In genomic region chr11:29173706-29174436, GRCm38 (mm10) we compare ENCODE assay signal across 7 mouse cellular contexts. TPM values are rescaled to one million over a fixed set of nuclear protein-coding genes. Genes with fewer than 3 reads are reported as not detected.
A peak's percentile ranks its signal among the peaks of the same experiment; 100 is the strongest.
DNase-seq lines count a peak whose midpoint lies in the region; ATAC-seq lines count a peak whose summit lies in the region.

No protein-coding gene starts in this region.

- 0 out of 2 replicates have a peak, but pooled peaks cover 1% of the 10 kb centered on the region for H3K36me3 ChIP-seq in lung, embryonic 15.5 days
- peaks cover 2% of the 10 kb centered on the region; the same call in 1 of the 2 replicates for H3K36me3 ChIP-seq in embryonic facial prominence, embryonic 10.5 days (replicated peaks)
- H3K36me3 ChIP-seq in intestine, embryonic 14.5 days (ENCODE audit: control insufficient read depth, insufficient read depth, low read length): peaks cover 9% of the 10 kb centered on the region; the same call in 1 of the 2 replicates
- H3K36me3 ChIP-seq in neural tube, embryonic 14.5 days (ENCODE audit: control insufficient read depth, insufficient read depth, low read length): no peaks in the 10 kb centered on the region

- DNase-seq in lung, postnatal 14 days: no peak
- DNase-seq in embryonic facial prominence, embryonic 10.5 days (ENCODE audit: low spot score): no peak
- DNase-seq in intestine, embryonic 14.5 days (ENCODE audit: low spot score): peak; percentile 62
- no peak for DNase-seq in adrenal gland, postnatal 25 days
- DNase-seq in layer of hippocampus, postnatal 25 days (ENCODE audit: extremely low spot score in 1 of 2, low spot score in 1 of 2): no peak

- peak overlapping the region; percentile 98 for H3K9ac ChIP-seq in lung, embryonic 15.5 days
- H3K9ac ChIP-seq in intestine, embryonic 14.5 days (ENCODE audit: low read length): peak overlapping the region; percentile 100
- H3K9ac ChIP-seq in neural tube, embryonic 14.5 days (replicated peaks; ENCODE audit: low read depth, low read length): peak overlapping the region; percentile 99

- H3K4me1 ChIP-seq in lung, embryonic 15.5 days: peaks cover 7% of the 10 kb centered on the region
- peaks cover 18% of the 10 kb centered on the region for H3K4me1 ChIP-seq in embryonic facial prominence, embryonic 10.5 days
- H3K4me1 ChIP-seq in intestine, embryonic 14.5 days (replicated peaks; ENCODE audit: control insufficient read depth, insufficient read depth, low read length): peaks cover 14% of the 10 kb centered on the region
- peaks cover 11% of the 10 kb centered on the region; the same call in 1 of the 2 replicates for H3K4me1 ChIP-seq in neural tube, embryonic 14.5 days (ENCODE audit: control insufficient read depth, insufficient read depth, low read length)

- H3K4me2 ChIP-seq in lung, embryonic 15.5 days: peak overlapping the region; percentile 65
- H3K4me2 ChIP-seq in intestine, embryonic 14.5 days (ENCODE audit: low read length): peak overlapping the region; percentile 84
- peak overlapping the region; percentile 90 for H3K4me2 ChIP-seq in neural tube, embryonic 14.5 days (ENCODE audit: low read depth, low read length)

- WGBS in lung, embryonic 15.5 days: 2% methylated on average over 13 of the region's 13 CpGs
- 10% methylated on average over 13 of the region's 13 CpGs for WGBS in embryonic facial prominence, embryonic 10.5 days
- WGBS in intestine, embryonic 14.5 days: 4% methylated on average over 13 of the region's 13 CpGs
- 5% methylated on average over 13 of the region's 13 CpGs for WGBS in neural tube, embryonic 14.5 days

- ATAC-seq in lung, embryonic 15.5 days (ENCODE audit: borderline replicate concordance, extremely low read depth, low FRiP score, low TSS enrichment): no peak
- peak; percentile 24; the same call in 1 of the 2 replicates for ATAC-seq in intestine, embryonic 14.5 days (replicated peaks; ENCODE audit: low FRiP score, low TSS enrichment, low read depth)
- ATAC-seq in neural tube, embryonic 14.5 days (ENCODE audit: low read depth): no peak

- no peaks in the 10 kb centered on the region for H3K27me3 ChIP-seq in lung, embryonic 15.5 days
- no peaks in the 10 kb centered on the region for H3K27me3 ChIP-seq in embryonic facial prominence, embryonic 10.5 days (replicated peaks; ENCODE audit: low read depth, poor library complexity, severe bottlenecking)
- no peaks in the 10 kb centered on the region for H3K27me3 ChIP-seq in intestine, embryonic 14.5 days (replicated peaks; ENCODE audit: control insufficient read depth, insufficient read depth, low read length)
- no peaks in the 10 kb centered on the region for H3K27me3 ChIP-seq in neural tube, embryonic 14.5 days (ENCODE audit: control insufficient read depth, insufficient read depth, low read length)

- peak overlapping the region; percentile 96 for H3K27ac ChIP-seq in lung, embryonic 15.5 days
- peak overlapping the region; percentile 99 for H3K27ac ChIP-seq in embryonic facial prominence, embryonic 10.5 days (replicated peaks)
- peak overlapping the region; percentile 97 for H3K27ac ChIP-seq in intestine, embryonic 14.5 days (ENCODE audit: low read depth)
- H3K27ac ChIP-seq in neural tube, embryonic 14.5 days (ENCODE audit: low read depth, low read length): peak overlapping the region; percentile 98

- no peaks in the 10 kb centered on the region for H3K9me3 ChIP-seq in lung, embryonic 15.5 days
- H3K9me3 ChIP-seq in embryonic facial prominence, embryonic 10.5 days: no peaks in the 10 kb centered on the region
- H3K9me3 ChIP-seq in intestine, embryonic 14.5 days (ENCODE audit: control insufficient read depth, low read length): no peaks in the 10 kb centered on the region
- no peaks in the 10 kb centered on the region for H3K9me3 ChIP-seq in neural tube, embryonic 14.5 days (ENCODE audit: control insufficient read depth, low read length)

- H3K4me3 ChIP-seq in lung, embryonic 15.5 days: peak overlapping the region; percentile 98
- peak overlapping the region; percentile 96 for H3K4me3 ChIP-seq in embryonic facial prominence, embryonic 10.5 days
- H3K4me3 ChIP-seq in intestine, embryonic 14.5 days (ENCODE audit: low read depth, low read length): peak overlapping the region; percentile 99
- peak overlapping the region; percentile 98 for H3K4me3 ChIP-seq in neural tube, embryonic 14.5 days (ENCODE audit: low read depth, low read length)

RNA-seq across cellular contexts. Expression of gene Ppp4r3b, which starts 1.2 kb away (rescaled TPM):
- polyA plus RNA-seq in lung, embryonic 15.5 days (2015; fragmentation: Nextera tagmentation; extraction: Ambion mirVana): 78.2 and 83.4 TPM in 2 replicates
- 95.3 and 104 TPM in 2 replicates for polyA plus RNA-seq in embryonic facial prominence, embryonic 10.5 days (2016; fragmentation: Nextera tagmentation; extraction: Ambion mirVana)
- 78.5 and 79.3 TPM in 2 replicates for polyA plus RNA-seq in intestine, embryonic 14.5 days (2014; fragmentation: Nextera tagmentation; extraction: Ambion mirVana)
- polyA plus RNA-seq in neural tube, embryonic 14.5 days (2014; fragmentation: Nextera tagmentation; extraction: Ambion mirVana): 62.0 and 77.9 TPM in 2 replicates
- total RNA-seq in adrenal gland, postnatal 25 days (2021): 95.3 and 107 TPM in 2 replicates
- 10 to 100 TPM; 58.4 to 61.4 TPM for total RNA-seq in layer of hippocampus, postnatal 25 days (2021)

RNA-seq across cellular contexts. Expression of gene Pnpt1, which starts 43.3 kb away (rescaled TPM):
- polyA plus RNA-seq in lung, embryonic 15.5 days (2015; fragmentation: Nextera tagmentation; extraction: Ambion mirVana): 35.8 and 41.1 TPM in 2 replicates
- 48.0 and 49.2 TPM in 2 replicates for polyA plus RNA-seq in embryonic facial prominence, embryonic 10.5 days (2016; fragmentation: Nextera tagmentation; extraction: Ambion mirVana)
- polyA plus RNA-seq in intestine, embryonic 14.5 days (2014; fragmentation: Nextera tagmentation; extraction: Ambion mirVana): 41.4 and 44.9 TPM in 2 replicates
- 28.2 and 28.3 TPM in 2 replicates for polyA plus RNA-seq in neural tube, embryonic 14.5 days (2014; fragmentation: Nextera tagmentation; extraction: Ambion mirVana)
- 46.3 and 59.3 TPM in 2 replicates for total RNA-seq in adrenal gland, postnatal 25 days (2021)
- total RNA-seq in layer of hippocampus, postnatal 25 days (2021): 10 to 100 TPM; 23.3 to 29.7 TPM
